Mouse (Mus musculus): Measurements from ENCODE around the gene Ms4a6c. TPM values are rescaled to one million over a fixed set of nuclear protein-coding genes. Genes with fewer than 3 reads are reported as not detected.
"Not testable (repeated sequence)": the region's sequence is repeated elsewhere in the genome, so short reads cannot be mapped to it uniquely, and the experiment has no call there.

The Ms4a6c gene
- total and polyA plus RNA-seq, 3 experiments: 5.0 to 20.0 (median 14.3) TPM

- DNase-seq (ENCODE audit: extremely low read depth): no peak
- Histone ChIP-seq H3K9me3 (replicated peaks; ENCODE audit: low read length) (no peaks in the 10 kb centered on the region), H3K27ac (ENCODE audit: insufficient read depth, low read depth) (no peak overlapping the region), H3K4me1 (ENCODE audit: control insufficient read depth in 1 of 2, insufficient read depth in 2 of 2) (no peaks in the 10 kb centered on the region), H3K9ac (ENCODE audit: insufficient read depth, low read depth) (no peak overlapping the region), H3K4me2 (ENCODE audit: insufficient read depth, low read depth, poor library complexity, severe bottlenecking) (no peak overlapping the region), H3K79me2 (replicated peaks; ENCODE audit: control insufficient read depth, extremely low read depth, insufficient read depth, poor library complexity, severe bottlenecking) (no peaks in the 10 kb centered on the region), H3K36me3 (replicated peaks in 1 of 2; ENCODE audit: control insufficient read depth in 1 of 2, insufficient read depth in 1 of 2, low read length in 1 of 2) (no peaks in the 10 kb centered on the region), H3K4me3 (replicated peaks in 1 of 3; ENCODE audit: low read depth in 2 of 3, low read length in 2 of 3, poor library complexity in 1 of 3) (no peak overlapping the region), H3K27me3 (replicated peaks) (no peaks in the 10 kb centered on the region)
- dilution Hi-C loops (cut with MboI; ENCODE audit: extremely low pct_ligation_motif_present, extremely low pct_unique_long_range_greater_than_20kb, low sequenced_read_pairs): no loop called here
- in situ Hi-C loops (cut with MboI; ENCODE audit: low pct_ligation_motif_present, low pct_unique_long_range_greater_than_20kb, low sequenced_read_pairs): no loop called here
- TF ChIP-seq SIN3A (IDR thresholded peaks at IDR 0.05; ENCODE audit: low read length) (no peak), ZC3H11A (IDR thresholded peaks at IDR 0.05; ENCODE audit: low read depth, low read length) (no peak), KAT2A (IDR thresholded peaks at IDR 0.05; ENCODE audit: insufficient replicate concordance, low read length) (no peak), MAZ (IDR thresholded peaks at IDR 0.05; ENCODE audit: low read depth, low read length) (no peak), HCFC1 (IDR thresholded peaks at IDR 0.05; ENCODE audit: low read depth, low read length) (no peak), JUN (IDR thresholded peaks at IDR 0.05; ENCODE audit: insufficient read depth, low read depth, low read length) (no peak)
Measured at GRCm38 (mm10) chr19:11447238-11447637, 21.9 kb upstream of the Ms4a6c start.

GRCm38 (mm10) chr19:11459041-11459440 lies 10.1 kb upstream of the Ms4a6c start:
- not testable (repeated sequence) for H3K79me2 ChIP-seq (replicated peaks; ENCODE audit: control insufficient read depth, extremely low read depth, insufficient read depth, poor library complexity, severe bottlenecking); H3K4me3 ChIP-seq (replicated peaks in 1 of 3; ENCODE audit: low read depth in 2 of 3, low read length in 2 of 3, poor library complexity in 1 of 3)

DNA sequence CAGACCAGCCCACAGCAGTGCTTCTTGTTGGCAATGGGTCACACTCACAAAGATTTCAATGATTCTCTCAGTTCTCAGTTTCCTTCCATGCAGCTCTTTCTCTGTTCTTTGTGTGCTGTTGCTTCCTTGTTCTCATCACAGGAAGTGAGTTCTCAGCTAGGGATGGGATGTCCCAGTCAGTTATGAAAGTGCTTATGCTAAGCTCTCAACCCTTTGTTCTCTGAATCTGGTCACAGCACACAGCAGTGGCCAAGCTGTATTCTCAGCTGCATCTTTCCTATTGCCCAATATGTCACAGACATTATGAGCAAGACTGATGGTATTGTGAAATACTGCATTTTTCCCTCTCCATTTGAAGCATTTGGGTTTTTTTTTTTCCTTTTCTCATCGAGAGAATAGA lies 4.4 kb upstream of the Ms4a6c start:
- not testable (repeated sequence) for DNase-seq (ENCODE audit: extremely low read depth)

More at GRCm38 (mm10) chr19:11459041-11459440, 10.1 kb upstream of the Ms4a6c start:
- H3K4me2 ChIP-seq (ENCODE audit: insufficient read depth, low read depth, poor library complexity, severe bottlenecking); in situ Hi-C loops (cut with MboI; ENCODE audit: low pct_ligation_motif_present, low pct_unique_long_range_greater_than_20kb, low sequenced_read_pairs); DNase-seq (ENCODE audit: extremely low read depth); H3K27me3 ChIP-seq (replicated peaks); H3K4me1 ChIP-seq (ENCODE audit: control insufficient read depth in 1 of 2, insufficient read depth in 2 of 2); H3K27ac ChIP-seq (ENCODE audit: insufficient read depth, low read depth); H3K36me3 ChIP-seq (replicated peaks in 1 of 2; ENCODE audit: control insufficient read depth in 1 of 2, insufficient read depth in 1 of 2, low read length in 1 of 2); H3K9me3 ChIP-seq (replicated peaks; ENCODE audit: low read length); H3K9ac ChIP-seq (ENCODE audit: insufficient read depth, low read depth); dilution Hi-C loops (cut with MboI; ENCODE audit: extremely low pct_ligation_motif_present, extremely low pct_unique_long_range_greater_than_20kb, low sequenced_read_pairs): not testable (repeated sequence)

More for the DNA sequence above, 4.4 kb upstream of the Ms4a6c start:
- H3K9me3 ChIP-seq (replicated peaks; ENCODE audit: low read length); H3K9ac ChIP-seq (ENCODE audit: insufficient read depth, low read depth); H3K36me3 ChIP-seq (replicated peaks in 1 of 2; ENCODE audit: control insufficient read depth in 1 of 2, insufficient read depth in 1 of 2, low read length in 1 of 2); dilution Hi-C loops (cut with MboI; ENCODE audit: extremely low pct_ligation_motif_present, extremely low pct_unique_long_range_greater_than_20kb, low sequenced_read_pairs); H3K27me3 ChIP-seq (replicated peaks); H3K79me2 ChIP-seq (replicated peaks; ENCODE audit: control insufficient read depth, extremely low read depth, insufficient read depth, poor library complexity, severe bottlenecking); H3K4me3 ChIP-seq (replicated peaks in 1 of 3; ENCODE audit: low read depth in 2 of 3, low read length in 2 of 3, poor library complexity in 1 of 3); H3K27ac ChIP-seq (ENCODE audit: insufficient read depth, low read depth); H3K4me2 ChIP-seq (ENCODE audit: insufficient read depth, low read depth, poor library complexity, severe bottlenecking): not testable (repeated sequence)
- in situ Hi-C loops (cut with MboI; ENCODE audit: low pct_ligation_motif_present, low pct_unique_long_range_greater_than_20kb, low sequenced_read_pairs): loop anchor here (10.0 kb wide), 1 partner anchor 60 kb away; the partner anchor contains the start of gene Ms4a4c
- peaks cover 12 to 49% of the 10 kb centered on the region in 2 experiments; a peak in 3 of 4 replicates for H3K4me1 ChIP-seq (ENCODE audit: control insufficient read depth in 1 of 2, insufficient read depth in 2 of 2)

Data from CH12.LX (cell line).